Mouse (Mus musculus): Measurements from ENCODE around the gene Emsy. TPM values are rescaled to one million over a fixed set of nuclear protein-coding genes. Genes with fewer than 3 reads are reported as not detected.

Gene Emsy
- polyA plus RNA-seq, 1 experiment from 2014 or later = 14.1 TPM

GRCm38 (mm10) chr7:98672241-98672955, 15.8 kb upstream of the Emsy start:
- H3K9me3 ChIP-seq (replicated peaks; ENCODE audit: low read length) = no peaks in the 10 kb centered on the region
- DNase-seq (ENCODE audit: low spot score) (peak; percentile 59), ATAC-seq (replicated peaks; ENCODE audit: low FRiP score, low read depth) (no peak)
- no peaks in the 10 kb centered on the region for H3K36me3 ChIP-seq (ENCODE audit: insufficient read depth, low read length)
- H3K4me3 ChIP-seq (replicated peaks; ENCODE audit: low read depth, low read length) = no peak overlapping the region
- no peak for TF ChIP-seq CTCF (IDR thresholded peaks at IDR 0.05; ENCODE audit: low read depth)
- no peak overlapping the region for H3K4me2 ChIP-seq (ENCODE audit: low read length)
- 0 out of 2 replicates have a peak, but pooled peaks cover 4% of the 10 kb centered on the region for H3K4me1 ChIP-seq (replicated peaks; ENCODE audit: insufficient read depth, low read length)
- no peak overlapping the region for H3K9ac ChIP-seq (ENCODE audit: low read depth, low read length)
- H3K27me3 ChIP-seq (ENCODE audit: insufficient read depth, low read length) = no peaks in the 10 kb centered on the region
- 37% methylated on average over 11 of the region's 11 CpGs for WGBS
- peak overlapping the region; percentile 44 for H3K27ac ChIP-seq

DNA sequence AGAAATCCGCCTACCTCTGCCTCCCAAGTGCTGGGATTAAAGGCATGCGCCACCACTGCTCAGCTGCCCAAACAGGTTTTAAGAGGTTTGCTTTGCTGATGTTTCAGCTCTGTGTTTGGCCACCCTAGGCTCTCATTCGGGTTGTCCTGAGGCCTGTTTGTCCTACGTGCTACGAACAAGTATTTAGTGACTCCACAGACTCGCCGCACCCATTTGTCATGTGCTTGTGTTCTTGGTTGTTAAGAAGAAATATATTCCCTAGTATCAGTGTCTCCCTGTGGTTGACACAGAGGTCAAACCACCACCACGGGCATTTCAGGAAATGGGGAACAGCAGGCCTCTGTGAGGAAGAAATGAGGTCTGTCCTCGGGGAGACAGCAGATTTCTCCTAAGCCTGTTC, 14.8 kb upstream of the Emsy start:
- 36% methylated on average over 9 of the region's 9 CpGs for WGBS

DNA sequence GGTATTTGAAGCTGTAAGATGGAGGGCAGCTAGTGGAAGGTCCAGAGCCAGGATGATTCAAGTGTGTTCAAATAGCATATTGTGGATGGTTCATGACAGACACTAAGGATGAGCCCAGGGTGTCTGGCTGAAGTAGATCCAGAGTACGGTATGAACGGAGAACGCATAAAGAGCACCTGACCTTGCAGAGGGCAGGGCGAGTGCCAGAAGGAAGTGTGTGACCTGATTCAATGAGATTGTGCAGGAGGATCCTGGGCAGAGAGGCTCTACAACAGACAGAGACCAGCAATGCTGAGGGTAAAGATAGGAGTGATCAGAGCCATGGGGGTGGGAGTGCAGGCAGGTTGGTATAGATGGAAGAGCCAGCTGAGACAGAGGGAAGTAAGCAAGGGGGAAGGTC, 14.2 kb upstream of the Emsy start:
- DNase-seq (ENCODE audit: low spot score) (no peak), ATAC-seq (replicated peaks; ENCODE audit: low FRiP score, low read depth) (no peak)
- no peak overlapping the region for H3K27ac ChIP-seq
- H3K36me3 ChIP-seq (ENCODE audit: insufficient read depth, low read length) = no peaks in the 10 kb centered on the region
- TF ChIP-seq CTCF (IDR thresholded peaks at IDR 0.05; ENCODE audit: low read depth) = no peak
- H3K9ac ChIP-seq (ENCODE audit: low read depth, low read length) = no peak overlapping the region
- no peak overlapping the region for H3K4me2 ChIP-seq (ENCODE audit: low read length)
- 0 out of 2 replicates have a peak, but pooled peaks cover 4% of the 10 kb centered on the region for H3K4me1 ChIP-seq (replicated peaks; ENCODE audit: insufficient read depth, low read length)
- H3K4me3 ChIP-seq (replicated peaks; ENCODE audit: low read depth, low read length) = no peak overlapping the region
- no peaks in the 10 kb centered on the region for H3K27me3 ChIP-seq (ENCODE audit: insufficient read depth, low read length)
- WGBS = 74% methylated on average over 4 of the region's 4 CpGs
- H3K9me3 ChIP-seq (replicated peaks; ENCODE audit: low read length) = no peaks in the 10 kb centered on the region

More for the DNA sequence above, 14.8 kb upstream of the Emsy start:
- Histone ChIP-seq H3K36me3 (ENCODE audit: insufficient read depth, low read length) (no peaks in the 10 kb centered on the region), H3K4me1 (replicated peaks; ENCODE audit: insufficient read depth, low read length) (0 out of 2 replicates have a peak, but pooled peaks cover 4% of the 10 kb centered on the region), H3K4me3 (replicated peaks; ENCODE audit: low read depth, low read length) (no peak overlapping the region), H3K27ac (no peak overlapping the region), H3K4me2 (ENCODE audit: low read length) (no peak overlapping the region), H3K9ac (ENCODE audit: low read depth, low read length) (no peak overlapping the region), H3K9me3 (replicated peaks; ENCODE audit: low read length) (no peaks in the 10 kb centered on the region), H3K27me3 (ENCODE audit: insufficient read depth, low read length) (no peaks in the 10 kb centered on the region)
- no peak for ATAC-seq (replicated peaks; ENCODE audit: low FRiP score, low read depth)
- no peak for TF ChIP-seq CTCF (IDR thresholded peaks at IDR 0.05; ENCODE audit: low read depth)
- DNase-seq (ENCODE audit: low spot score) = peak; percentile 54

DNA sequence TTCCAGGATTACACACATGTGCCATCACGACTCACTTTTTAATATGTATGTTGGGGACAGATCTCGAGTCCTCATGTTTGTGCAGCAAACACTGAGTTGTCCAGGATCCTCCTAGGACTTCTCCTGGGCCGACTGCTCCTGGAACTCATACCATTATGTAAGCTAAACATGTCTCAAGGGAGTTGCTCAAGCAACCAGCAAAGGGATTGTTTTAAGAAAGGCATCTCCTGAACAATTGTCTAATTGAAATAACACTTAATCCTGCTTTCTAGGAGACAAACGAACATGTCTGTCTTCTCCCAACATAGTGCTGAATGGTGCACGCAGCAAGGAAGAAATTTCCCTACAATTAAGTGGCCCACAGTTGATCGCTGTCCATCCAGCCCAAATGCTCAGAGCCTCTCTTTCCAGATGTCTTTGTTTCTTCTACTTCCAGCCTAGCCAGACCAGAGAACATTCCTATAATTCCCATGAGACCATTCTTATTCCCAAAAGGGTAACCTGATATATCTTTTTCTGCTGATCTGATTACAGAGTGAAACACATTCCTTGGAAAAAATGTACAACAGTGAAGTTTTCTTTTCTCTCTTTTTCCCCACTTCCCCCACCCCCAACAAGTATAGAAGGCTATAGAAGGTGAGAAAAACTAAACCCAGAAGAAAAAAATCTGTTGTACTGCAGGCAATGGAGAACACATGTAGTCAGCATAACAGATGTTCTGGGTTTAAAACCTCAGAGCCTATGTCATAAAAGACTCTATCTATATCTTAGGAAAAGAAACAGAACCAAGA, 11.6 kb upstream of the Emsy start:
- TF ChIP-seq CTCF (IDR thresholded peaks at IDR 0.05; ENCODE audit: low read depth) = no peak
- Histone ChIP-seq H3K36me3 (ENCODE audit: insufficient read depth, low read length) (no peaks in the 10 kb centered on the region), H3K4me2 (ENCODE audit: low read length) (no peak overlapping the region), H3K9ac (ENCODE audit: low read depth, low read length) (no peak overlapping the region), H3K4me1 (replicated peaks; ENCODE audit: insufficient read depth, low read length) (0 out of 2 replicates have a peak, but pooled peaks cover 4% of the 10 kb centered on the region), H3K4me3 (replicated peaks; ENCODE audit: low read depth, low read length) (no peak overlapping the region), H3K9me3 (replicated peaks; ENCODE audit: low read length) (no peaks in the 10 kb centered on the region), H3K27me3 (ENCODE audit: insufficient read depth, low read length) (no peaks in the 10 kb centered on the region), H3K27ac (peak overlapping the region; percentile 26; the same call in 1 of the 2 replicates)
- peak; percentile 85 for DNase-seq (ENCODE audit: low spot score)
- ATAC-seq (replicated peaks; ENCODE audit: low FRiP score, low read depth) = no peak
- 50% methylated on average over 6 of the region's 6 CpGs for WGBS

DNA sequence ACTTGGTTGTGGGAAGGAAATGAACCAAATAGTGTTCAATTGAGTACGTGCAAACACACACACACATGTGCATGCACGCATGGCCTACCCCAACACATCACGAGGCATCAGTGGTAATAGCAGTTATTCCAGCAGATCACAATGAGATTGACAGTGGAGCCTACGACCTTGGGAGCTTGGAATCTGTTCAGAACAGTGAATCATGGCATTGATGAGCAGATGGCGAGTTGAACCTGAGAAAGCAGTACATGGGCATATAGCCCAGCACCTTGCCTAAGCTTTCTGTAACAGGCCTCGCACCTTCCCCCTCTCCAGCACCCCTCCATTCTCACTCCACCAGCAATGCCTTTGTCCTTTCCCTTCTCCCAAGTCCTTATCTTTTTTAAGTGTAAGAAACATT, 9.1 kb upstream of the Emsy start:
- Histone ChIP-seq H3K4me3 (replicated peaks; ENCODE audit: low read depth, low read length) (no peak overlapping the region), H3K4me2 (ENCODE audit: low read length) (no peak overlapping the region), H3K27me3 (ENCODE audit: insufficient read depth, low read length) (no peaks in the 10 kb centered on the region), H3K27ac (no peak overlapping the region), H3K9me3 (replicated peaks; ENCODE audit: low read length) (no peaks in the 10 kb centered on the region), H3K4me1 (replicated peaks; ENCODE audit: insufficient read depth, low read length) (no peaks in the 10 kb centered on the region), H3K36me3 (ENCODE audit: insufficient read depth, low read length) (no peaks in the 10 kb centered on the region), H3K9ac (ENCODE audit: low read depth, low read length) (no peak overlapping the region)
- ATAC-seq (replicated peaks; ENCODE audit: low FRiP score, low read depth) (no peak), DNase-seq (ENCODE audit: low spot score) (no peak)
- 89% methylated on average over 6 of the region's 6 CpGs for WGBS
- no peak for TF ChIP-seq CTCF (IDR thresholded peaks at IDR 0.05; ENCODE audit: low read depth)

GRCm38 (mm10) chr7:98665166-98665565, 8.6 kb upstream of the Emsy start:
- ATAC-seq (replicated peaks; ENCODE audit: low FRiP score, low read depth) (no peak), DNase-seq (ENCODE audit: low spot score) (peak; percentile 44)
- H3K4me1 ChIP-seq (replicated peaks; ENCODE audit: insufficient read depth, low read length) = no peaks in the 10 kb centered on the region

More at GRCm38 (mm10) chr7:98665166-98665565, 8.6 kb upstream of the Emsy start:
- Histone ChIP-seq H3K9ac (ENCODE audit: low read depth, low read length) (no peak overlapping the region), H3K9me3 (replicated peaks; ENCODE audit: low read length) (no peaks in the 10 kb centered on the region), H3K4me3 (replicated peaks; ENCODE audit: low read depth, low read length) (no peak overlapping the region), H3K27me3 (ENCODE audit: insufficient read depth, low read length) (no peaks in the 10 kb centered on the region), H3K36me3 (ENCODE audit: insufficient read depth, low read length) (no peaks in the 10 kb centered on the region), H3K4me2 (ENCODE audit: low read length) (no peak overlapping the region), H3K27ac (no peak overlapping the region)
- TF ChIP-seq CTCF (IDR thresholded peaks at IDR 0.05; ENCODE audit: low read depth) = no peak
- 51% methylated on average over 5 of the region's 5 CpGs for WGBS
